Mouse (Mus musculus): Measurements from ENCODE around the gene Adamts15. TPM values are rescaled to one million over a fixed set of nuclear protein-coding genes. Genes with fewer than 3 reads are reported as not detected.

Gene Adamts15
- polyA plus RNA-seq (2012; rRNA removed): 4.8 and 8.5 TPM in 2 replicates

DNA sequence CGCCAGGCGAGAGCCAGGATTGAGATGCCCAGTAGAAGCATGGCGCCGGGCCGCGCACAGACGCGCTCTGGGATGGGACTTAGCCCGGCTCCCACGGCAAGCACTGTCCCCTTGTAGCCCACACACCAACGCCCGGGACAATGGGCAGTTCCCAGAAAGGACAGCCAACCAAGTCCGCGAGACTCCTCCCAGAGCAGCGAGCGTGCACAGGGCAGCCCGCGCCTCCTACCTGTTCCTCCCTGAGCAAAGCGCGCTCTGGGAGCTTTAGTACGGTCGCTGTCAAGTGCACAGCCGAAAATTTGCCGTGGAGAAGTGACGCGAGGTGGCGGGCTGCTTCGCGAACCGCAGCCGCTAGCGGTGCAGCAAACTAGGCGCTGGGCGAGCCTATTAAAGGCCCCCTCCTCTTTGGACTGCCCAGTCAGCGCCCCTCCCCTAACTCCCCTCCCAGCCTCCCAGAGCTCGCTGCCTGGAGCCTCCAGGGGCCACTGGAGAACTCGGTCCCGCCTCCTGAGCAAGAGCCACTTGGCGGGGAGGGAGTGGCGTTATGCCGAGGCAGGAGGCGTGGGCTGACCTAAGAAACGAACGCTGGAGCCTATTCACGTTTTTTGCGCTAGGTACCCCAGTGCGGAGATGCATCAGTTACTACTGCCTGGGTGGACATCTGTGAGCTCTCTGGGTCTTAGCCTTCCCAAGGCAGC lies at the start of gene Adamts15:
TSS of gene Adamts15 (minus strand) at position 256 of the 698 bp plus-strand sequence.
- under 1% methylated on average over 47 of the region's 47 CpGs for WGBS
- DNase-seq (ENCODE audit: low read depth, low spot score): no peak

DNA sequence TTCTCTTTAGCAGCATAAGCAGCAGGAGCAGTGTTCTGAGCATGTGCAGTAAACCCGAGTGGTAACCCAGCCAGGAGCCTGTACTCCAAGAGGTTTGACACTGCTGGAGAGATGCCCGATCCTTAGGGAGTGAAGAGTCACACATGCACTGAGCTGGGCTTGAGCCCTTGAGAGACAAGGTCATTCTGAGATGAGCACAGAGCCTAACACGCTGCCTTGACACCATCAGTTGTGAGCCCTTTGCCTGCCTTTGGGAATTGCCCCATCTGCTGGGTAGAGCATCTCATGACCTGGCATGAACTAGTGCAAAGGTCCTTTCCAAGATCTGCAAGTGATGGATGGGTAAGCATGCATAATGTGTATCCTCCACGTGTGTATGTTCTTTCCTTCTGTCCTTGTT lies 49.7 kb upstream of the Adamts15 start:
- no peak for DNase-seq (ENCODE audit: low read depth, low spot score)

DNA sequence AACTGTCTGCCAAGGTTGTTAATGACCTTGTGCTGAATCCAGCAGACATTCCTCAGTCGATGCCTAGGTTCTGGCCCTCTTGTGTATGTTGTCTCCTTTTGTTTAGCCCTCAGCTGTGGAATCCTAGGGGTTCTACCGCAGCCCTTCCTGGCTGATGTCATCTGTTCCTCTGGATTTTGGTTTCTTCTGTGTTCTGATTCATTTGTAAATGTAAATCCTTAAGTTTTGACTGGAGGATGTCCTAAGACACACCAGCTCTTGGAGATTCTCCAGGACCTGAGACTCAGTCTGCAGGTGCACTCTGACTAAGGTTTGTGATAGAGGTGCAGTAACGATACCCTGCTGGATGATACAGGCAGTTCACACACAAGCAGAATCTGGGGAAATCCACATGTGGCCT lies 47.7 kb upstream of the Adamts15 start:
- DNase-seq (ENCODE audit: low read depth, low spot score): no peak
- 68% methylated on average over 3 of the region's 3 CpGs for WGBS

More for the DNA sequence above, 49.7 kb upstream of the Adamts15 start:
- WGBS: 34% methylated on average over 4 of the region's 4 CpGs

DNA sequence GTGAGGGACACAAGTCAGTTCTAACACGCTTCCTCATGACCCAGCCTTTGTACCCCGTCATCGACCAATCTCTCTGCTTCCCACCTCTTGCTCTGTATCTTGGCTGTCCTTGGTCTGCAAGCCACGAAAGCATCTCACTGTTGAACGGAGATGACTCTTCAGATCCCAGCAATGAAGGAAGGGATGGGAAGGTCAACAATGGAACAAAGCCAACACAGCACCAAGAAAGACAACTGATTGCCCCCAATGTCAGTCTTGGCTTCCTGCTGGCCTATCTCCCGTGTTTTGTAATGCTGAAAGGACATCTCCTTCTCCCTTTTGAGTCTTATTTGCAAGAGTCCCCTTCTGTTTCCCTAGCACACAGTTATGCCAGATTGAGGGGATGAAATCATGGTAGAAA lies 45.9 kb upstream of the Adamts15 start:
- WGBS: 76% methylated on average over 6 of the region's 6 CpGs
- no peak for DNase-seq (ENCODE audit: low read depth, low spot score)

DNA sequence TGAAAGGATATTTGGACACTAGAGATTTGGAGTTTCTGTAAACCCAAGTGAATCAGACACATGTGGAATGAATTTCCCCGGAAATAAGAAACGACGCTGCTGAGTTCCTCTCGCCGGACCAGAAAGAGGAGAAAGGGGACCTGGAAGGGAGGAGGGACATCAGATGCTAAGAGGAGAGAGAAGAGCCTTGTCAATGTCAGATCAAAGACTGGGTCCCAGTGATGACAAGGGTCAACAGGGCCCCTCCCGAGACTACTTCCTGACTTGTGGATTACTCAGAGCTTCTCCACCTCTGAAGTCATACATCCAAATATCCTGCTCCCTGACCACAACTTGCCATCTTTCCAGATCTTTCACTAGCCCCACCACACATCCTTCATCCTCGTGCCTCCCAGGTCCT lies 44.6 kb upstream of the Adamts15 start:
- WGBS: 39% methylated on average over 7 of the region's 7 CpGs
- no peak for DNase-seq (ENCODE audit: low read depth, low spot score)

DNA sequence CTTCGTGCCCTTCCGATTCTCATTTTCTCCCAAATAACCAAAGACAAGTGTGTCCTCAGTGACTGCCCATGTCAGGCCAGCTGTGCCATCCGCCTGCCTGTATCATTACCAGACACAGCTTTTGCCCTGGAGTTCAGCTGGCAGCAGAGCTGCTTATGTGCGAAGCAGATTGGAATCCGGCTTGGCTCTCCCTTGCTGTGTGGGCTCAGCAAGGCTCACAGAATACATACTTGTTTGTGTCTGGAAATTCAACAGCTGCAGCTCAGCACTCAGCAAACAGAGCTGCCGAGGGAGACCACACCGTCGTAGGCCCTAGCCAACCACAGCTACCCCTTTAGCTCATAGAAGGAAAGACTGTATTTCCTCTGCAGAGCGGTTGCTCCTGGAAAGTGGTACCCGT lies 42.4 kb upstream of the Adamts15 start:
- 57% methylated on average over 10 of the region's 10 CpGs for WGBS
- DNase-seq (ENCODE audit: low read depth, low spot score): no peak

DNA sequence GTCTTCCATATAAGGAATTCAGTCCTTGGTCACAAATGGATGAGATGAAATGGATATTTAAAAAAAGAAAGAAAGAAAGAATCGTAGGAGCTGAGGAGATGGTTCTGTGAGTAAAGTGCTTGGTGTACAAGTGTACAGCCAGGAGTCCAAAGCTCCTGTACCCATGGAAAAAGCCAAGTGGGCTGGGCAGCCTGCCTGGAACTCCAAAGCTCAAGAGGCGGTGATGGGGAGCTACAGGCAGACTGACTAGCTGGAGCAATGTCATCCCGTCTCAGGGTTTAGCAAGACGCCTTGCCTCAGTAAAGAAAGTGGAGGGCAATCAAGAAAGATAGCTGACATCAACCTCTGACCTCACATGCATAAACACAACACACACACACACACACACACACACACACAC lies 41.5 kb upstream of the Adamts15 start:
- 67% methylated on average over 4 of the region's 4 CpGs for WGBS

DNA sequence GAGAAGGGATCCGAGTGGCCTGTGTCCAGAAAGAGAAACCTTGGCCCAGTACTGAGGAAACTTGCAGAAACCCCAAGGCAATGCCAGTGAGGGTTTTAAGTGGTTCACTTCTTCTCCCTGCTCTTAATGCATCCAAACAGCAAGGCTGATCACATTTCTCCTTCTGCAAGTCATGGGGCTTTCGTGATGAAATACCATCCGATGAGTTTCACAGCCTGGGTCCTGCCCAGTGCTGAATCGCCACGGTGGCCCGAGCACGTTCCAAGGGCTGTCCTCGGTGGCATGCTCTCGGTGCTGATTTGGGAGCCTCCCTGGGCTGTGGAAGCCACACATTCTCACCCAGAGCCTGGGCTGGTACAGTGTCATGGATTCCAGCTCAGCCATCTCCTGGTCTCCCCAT lies 33.0 kb upstream of the Adamts15 start:
- WGBS: 87% methylated on average over 9 of the region's 9 CpGs
- no peak for DNase-seq (ENCODE audit: low read depth, low spot score)

More for the DNA sequence above, 41.5 kb upstream of the Adamts15 start:
- DNase-seq (ENCODE audit: low read depth, low spot score): no peak

DNA sequence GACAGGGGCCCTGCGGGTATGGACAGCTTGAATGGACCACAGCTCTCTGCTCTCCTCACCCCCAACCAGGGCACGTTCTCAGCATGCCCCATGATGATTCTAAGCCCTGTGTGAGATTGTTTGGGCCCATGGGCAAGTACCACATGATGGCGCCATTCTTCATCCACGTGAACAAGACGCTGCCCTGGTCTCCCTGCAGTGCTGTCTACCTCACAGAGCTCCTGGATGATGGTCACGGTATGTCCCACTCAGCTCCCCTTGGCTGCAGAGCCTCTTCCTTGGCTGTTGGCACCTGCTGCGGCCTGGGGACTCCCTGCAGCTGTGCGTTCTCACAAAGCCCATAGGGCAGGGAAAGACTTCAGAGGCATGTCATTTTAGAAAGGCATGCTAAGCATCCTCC lies 31.0 kb upstream of the Adamts15 start:
- 52% methylated on average over 8 of the region's 8 CpGs for WGBS
- no peak for DNase-seq (ENCODE audit: low read depth, low spot score)

DNA sequence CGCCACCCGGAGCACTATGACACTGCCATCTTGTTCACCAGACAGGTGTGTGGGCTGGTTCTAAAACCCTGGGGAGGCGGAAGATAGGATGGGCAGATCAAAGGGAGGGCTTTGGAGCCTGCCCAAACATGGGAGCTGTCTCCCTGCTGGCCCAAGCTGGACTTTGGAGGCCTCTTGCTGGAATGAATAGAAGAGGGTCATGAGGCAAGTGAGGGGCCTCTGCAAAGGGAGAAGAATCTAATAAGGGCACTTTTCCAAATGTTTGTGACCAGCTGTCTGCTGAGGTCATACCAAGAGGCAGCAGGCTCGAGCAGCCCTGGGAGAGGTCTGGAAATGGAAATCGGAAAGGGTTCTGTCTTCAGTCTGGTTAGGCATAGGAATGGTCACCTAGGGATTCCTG lies 29.2 kb upstream of the Adamts15 start:
- WGBS: 68% methylated on average over 5 of the region's 5 CpGs
- DNase-seq (ENCODE audit: low read depth, low spot score): no peak

DNA sequence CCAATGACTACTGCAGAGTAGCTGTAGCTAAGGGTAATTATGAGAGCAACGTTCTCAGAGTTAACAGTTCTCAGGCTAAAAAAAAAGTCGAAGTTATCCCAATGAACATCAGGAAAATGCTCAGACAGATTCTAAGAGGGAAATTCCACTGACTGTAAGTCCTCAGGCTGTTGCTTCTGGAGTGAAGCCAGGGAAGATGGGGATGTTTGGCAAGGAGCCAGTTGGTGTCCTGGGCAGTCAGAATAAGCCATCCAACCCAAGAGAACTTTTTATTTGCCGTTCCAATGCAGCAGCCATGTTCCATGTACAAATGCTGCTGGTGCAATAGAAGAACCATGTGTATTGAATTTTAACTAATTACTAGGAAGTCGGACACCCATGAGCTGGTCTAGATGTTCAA lies 28.3 kb upstream of the Adamts15 start:
- WGBS: 59% methylated on average over 4 of the region's 4 CpGs
- DNase-seq (ENCODE audit: low read depth, low spot score): no peak

DNA sequence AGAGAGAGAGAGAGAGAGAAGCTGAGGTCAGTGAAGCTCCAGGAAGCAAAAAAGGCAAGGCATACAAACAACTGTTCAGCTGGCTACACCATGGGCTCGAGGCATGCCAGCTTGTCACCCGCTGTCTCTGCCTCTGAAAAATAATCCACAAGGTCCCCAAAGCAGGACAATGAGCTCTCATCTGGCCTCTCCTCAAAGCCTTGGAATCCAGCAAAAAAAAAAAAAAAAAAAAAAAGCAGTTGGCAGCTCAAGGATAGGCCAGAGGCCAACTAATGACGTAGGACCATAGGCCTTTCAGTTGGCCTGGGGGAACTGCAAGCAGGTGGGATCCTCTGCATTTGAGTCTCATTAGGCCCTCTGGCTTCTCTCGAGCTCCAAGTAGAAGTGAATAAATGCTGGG lies 27.7 kb upstream of the Adamts15 start:
- no peak for DNase-seq (ENCODE audit: low read depth, low spot score)
- WGBS: 67% methylated on average over 4 of the region's 4 CpGs

DNA sequence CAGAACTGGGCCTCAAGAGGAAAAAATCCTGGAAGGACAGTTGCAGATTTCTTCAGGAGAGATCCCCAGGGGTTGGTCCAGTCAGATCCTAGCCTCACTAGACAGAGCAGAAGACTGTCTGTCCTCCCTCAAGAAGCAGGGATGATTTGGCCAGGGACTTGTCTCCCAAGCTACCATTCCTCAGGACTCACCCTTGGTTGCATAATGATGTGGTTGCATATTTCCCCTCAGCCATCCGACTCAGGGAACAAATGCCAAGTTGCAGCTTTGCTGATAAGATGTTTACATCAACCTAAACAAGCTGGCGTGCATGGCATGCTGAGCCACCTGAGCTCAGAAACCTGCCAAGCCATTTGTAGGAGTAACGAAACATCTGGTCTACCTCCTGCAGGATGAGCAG lies 27.2 kb upstream of the Adamts15 start:
- DNase-seq (ENCODE audit: low read depth, low spot score): no peak
- 61% methylated on average over 3 of the region's 3 CpGs for WGBS

DNA sequence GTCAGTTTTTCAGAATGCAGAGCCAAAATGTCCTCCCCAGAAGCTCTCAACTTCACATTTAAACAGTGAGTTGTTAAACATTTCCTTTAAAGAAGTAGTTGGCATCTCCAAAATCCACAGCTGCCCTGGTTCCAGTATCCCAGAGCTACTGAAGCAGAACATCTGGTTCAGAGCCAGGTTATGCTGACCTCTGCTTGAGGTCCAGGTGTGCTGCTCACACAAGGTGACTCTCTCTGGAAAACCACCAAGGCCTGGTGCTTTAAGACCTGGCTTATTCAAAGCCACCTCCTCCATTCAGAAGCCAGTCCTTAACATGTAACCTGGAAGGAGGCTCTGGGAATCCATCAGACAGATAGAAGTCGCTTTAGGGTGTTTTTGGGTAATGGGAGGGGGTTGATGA lies 23.0 kb upstream of the Adamts15 start:
- 69% methylated on average over 1 of the region's 1 CpGs for WGBS
- no peak for DNase-seq (ENCODE audit: low read depth, low spot score)

DNA sequence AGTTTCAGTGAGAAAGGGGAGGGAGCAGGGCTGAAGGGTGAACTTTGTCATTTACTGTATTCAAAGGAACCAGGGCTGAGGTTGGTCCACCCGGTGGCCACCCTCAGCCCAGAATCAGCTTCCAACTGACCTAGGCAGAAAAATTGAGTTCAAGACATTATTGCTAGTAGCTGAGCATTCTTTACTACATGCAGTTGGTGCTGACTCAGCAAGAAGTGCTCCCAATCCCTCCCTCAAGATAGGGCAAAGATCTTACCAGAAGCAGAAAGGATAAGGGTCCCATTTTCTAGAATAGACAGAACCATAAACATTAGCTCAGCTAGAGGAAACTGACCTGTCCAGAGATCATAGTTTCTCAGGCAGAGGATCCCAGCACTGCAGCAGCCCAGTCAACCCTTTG lies 22.0 kb upstream of the Adamts15 start:
- 18% methylated on average over 1 of the region's 1 CpGs for WGBS
- no peak for DNase-seq (ENCODE audit: low read depth, low spot score)

DNA sequence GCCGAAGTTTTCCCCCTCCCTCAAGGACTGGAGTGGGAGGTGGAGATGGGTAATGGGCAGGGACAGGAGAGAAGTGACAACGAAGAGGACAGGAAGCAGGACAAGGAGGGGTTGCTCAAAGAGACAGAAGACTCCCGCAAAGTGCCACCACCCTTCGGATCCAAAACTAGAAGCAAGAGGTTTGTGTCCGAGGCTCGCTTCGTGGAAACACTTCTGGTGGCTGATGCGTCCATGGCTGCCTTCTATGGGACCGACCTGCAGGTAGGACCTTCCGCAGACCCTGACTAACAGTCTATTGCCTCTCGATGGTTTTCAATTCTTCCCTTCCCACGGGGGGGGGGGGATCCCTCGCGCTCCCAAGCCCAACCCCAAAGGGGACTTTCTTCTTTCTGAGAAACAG lies 21.1 kb upstream of the Adamts15 start:
- no peak for DNase-seq (ENCODE audit: low read depth, low spot score)
- 2% methylated on average over 14 of the region's 14 CpGs for WGBS

DNA sequence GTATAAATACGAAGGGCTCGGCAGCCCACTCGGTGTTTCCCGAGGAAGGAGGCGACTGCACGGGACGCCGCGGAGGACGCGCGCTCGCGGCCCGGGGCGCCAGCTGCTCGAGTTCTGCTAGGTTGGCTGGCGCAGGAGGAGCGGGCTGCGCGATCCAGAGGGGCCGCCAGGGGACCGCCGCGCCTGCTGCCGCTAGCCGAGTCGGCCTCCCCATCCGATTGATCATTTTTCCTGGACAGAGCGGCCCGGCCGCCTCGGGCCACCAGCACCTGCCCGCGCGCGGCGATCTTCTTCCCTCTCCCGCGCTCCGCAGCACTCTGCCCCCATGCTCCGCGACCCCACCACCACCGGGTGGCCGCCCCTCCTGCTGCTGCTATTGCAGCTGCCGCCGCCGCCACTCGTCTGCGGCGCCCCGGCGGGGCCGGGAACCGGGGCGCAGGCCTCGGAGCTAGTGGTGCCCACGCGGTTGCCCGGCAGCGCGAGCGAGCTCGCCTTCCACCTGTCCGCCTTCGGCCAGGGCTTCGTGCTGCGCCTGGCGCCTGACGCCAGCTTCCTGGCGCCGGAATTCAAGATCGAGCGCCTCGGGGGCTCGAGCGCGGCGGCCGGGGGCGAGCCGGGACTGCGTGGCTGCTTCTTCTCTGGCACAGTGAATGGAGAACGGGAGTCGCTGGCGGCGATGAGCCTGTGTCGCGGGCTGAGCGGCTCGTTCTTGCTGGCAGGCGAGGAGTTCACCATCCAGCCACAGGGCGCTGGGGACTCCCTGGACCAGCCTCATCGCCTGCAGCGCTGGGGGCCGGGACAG lies 20.5 kb upstream of the Adamts15 start, which contains the start of gene Adamts8:
TSS of gene Adamts8 (plus strand) at position 51 of the 802 bp plus-strand sequence.
- DNase-seq (ENCODE audit: low read depth, low spot score): no peak

DNA sequence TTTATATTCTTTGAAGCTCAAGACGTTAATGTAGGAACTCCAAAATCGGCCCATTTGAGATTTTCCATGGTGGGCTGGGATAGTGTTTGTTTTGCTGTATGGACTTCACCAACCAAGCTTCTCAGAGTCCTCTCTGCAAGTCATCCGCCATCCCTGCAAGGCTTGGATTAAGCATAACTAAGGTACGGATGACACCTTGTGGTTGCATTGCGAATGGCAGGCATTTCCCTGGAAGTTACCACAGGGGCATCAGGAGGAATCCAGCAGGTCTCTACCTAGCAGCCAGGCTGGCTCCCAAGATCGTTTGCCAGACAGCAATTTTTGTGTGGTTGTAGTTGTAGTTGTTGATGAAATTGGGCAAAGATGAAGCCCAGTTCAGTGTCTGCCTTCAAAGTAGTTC lies 18.1 kb upstream of the Adamts15 start:
- WGBS: 2% methylated on average over 6 of the region's 6 CpGs
- peak; percentile 67 for DNase-seq (ENCODE audit: low read depth, low spot score)

More for the DNA sequence above, 20.5 kb upstream of the Adamts15 start, which contains the start of gene Adamts8:
- under 1% methylated on average over 96 of the region's 96 CpGs for WGBS

DNA sequence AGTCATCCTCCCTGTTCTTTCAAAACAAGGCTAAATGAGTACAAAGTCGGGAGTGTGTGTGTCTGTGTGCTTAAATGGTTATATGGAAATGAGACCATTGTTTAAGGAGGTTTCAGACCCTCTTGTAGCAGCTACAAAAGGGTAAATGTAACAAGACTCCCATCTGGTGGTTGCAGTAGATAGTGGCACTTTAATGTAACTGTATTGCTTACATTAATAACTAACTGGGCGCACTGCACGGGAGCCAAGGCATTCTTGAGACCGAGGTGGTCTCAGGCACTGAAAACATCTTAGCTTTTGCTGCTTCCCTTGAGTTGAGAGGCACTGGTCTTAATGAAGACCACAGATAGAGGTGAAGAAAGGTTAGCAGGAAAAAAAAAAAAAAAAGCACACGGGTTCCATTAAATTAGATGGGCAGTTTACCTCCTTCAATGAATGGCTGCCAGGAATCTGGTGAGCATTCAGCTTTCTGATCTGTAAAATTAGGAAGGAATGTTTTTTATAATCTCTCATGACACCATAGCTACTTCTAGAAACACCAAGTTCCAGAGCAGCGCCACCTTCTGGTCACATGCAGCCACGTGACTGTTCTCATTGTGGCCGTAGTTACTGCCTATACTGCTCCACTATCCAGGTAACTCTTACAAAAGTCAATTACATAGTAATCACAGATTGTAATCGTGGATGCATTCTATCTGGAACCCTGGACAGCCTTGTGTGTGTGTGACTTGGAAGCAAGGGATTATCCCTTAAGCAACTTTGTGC lies 14.6 kb upstream of the Adamts15 start:
- DNase-seq (ENCODE audit: low read depth, low spot score): no peak
- WGBS: 17% methylated on average over 9 of the region's 9 CpGs

DNA sequence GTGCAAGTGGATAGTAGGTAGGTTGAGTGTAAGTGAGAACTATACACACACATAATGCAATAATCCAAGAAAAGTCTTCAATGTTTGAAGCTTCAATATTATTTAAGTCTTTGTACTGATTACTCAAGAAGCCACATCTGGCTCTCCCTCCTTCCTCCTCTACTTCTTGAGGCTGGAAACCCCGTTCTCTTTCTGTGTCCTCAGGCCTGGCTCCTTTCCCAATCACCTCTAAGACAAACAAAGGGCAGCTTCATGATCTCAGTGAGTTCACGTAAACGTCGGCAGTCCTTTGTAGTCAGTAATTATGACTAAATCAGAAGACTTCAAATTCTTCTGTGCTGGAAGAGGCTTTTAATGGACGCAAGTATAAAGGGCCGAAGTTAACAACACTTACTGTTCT lies 12.6 kb upstream of the Adamts15 start:
- no peak for DNase-seq (ENCODE audit: low read depth, low spot score)
- 17% methylated on average over 6 of the region's 6 CpGs for WGBS
